Comparison of ENCODE assay signal across 8 mouse cellular contexts in the genomic region with DNA sequence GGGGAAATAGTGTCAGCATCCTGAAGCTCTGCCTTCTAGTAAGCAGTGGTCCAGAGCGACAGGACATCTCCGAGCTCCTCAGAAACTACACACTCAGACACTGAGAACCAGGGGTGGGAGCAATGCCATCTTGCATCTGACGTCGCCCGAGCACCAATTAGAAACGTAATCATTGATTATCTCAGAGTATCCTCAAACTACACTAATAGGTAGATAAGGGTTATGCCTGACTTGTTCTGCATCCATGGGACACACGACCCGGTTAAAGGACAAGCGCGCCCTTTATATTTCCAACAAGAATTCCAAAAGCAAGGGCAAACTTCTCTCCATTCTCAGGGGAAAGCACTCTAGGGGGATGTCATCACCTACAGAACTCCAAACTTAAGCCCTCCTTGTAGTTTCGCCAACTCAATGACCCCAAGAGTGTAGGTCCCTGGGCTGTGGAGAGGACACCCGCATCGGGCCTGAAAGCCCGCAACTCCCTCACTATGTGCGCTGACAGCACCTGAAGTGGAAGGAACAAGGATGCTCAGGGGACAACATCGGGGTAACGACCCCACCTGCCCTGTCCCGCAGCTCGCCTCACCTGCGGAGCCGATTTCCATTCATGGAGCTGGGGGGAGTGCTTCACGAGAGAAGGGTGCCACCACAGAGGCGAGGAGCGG. TPM values are rescaled to one million over a fixed set of nuclear protein-coding genes. Genes with fewer than 3 reads are reported as not detected.
A peak's percentile ranks its signal among the peaks of the same experiment; 100 is the strongest.
DNase-seq lines count a peak whose midpoint lies in the region; ATAC-seq and TF ChIP-seq lines count a peak whose summit lies in the region.

No protein-coding gene starts in this region.

- H3K4me2 ChIP-seq in heart, embryonic 11.5 days, result peak overlapping the region; percentile 93
- peak overlapping the region; percentile 83 for H3K4me2 ChIP-seq in forebrain, embryonic 13.5 days

- H3K27ac ChIP-seq in heart, embryonic 11.5 days (ENCODE audit: low read depth, low read length), result peak overlapping the region; percentile 85
- peak overlapping the region; percentile 83 for H3K27ac ChIP-seq in forebrain, embryonic 13.5 days
- H3K27ac ChIP-seq in small intestine, adult 2 months (ENCODE audit: insufficient read depth, low read depth, low read length), result peak overlapping the region; percentile 74

- peak overlapping the region; percentile 83 for H3K9ac ChIP-seq in heart, embryonic 11.5 days (ENCODE audit: low read depth, low read length)
- H3K9ac ChIP-seq in forebrain, embryonic 13.5 days, result peak overlapping the region; percentile 93

- H3K9me3 ChIP-seq in heart, embryonic 11.5 days (replicated peaks; ENCODE audit: control insufficient read depth, low read length), result no peaks in the 10 kb centered on the region
- no peaks in the 10 kb centered on the region for H3K9me3 ChIP-seq in forebrain, embryonic 13.5 days (replicated peaks)

- H3K4me3 ChIP-seq in heart, embryonic 11.5 days (ENCODE audit: low read depth, low read length), result peak overlapping the region; percentile 92
- H3K4me3 ChIP-seq in forebrain, embryonic 13.5 days, result peak overlapping the region; percentile 95
- peak overlapping the region; percentile 80 for H3K4me3 ChIP-seq in small intestine, adult 2 months (ENCODE audit: low read depth, low read length)

- DNase-seq in heart, postnatal 36 days, result no peak
- peak; percentile 17 for DNase-seq in NIH3T3 (ENCODE audit: low read depth)
- DNase-seq in liver, result peak; percentile 7
- DNase-seq in ovary, postnatal 10 days (ENCODE audit: low spot score), result no peak
- no peak for DNase-seq in left cerebral cortex, adult 11 months (ENCODE audit: low spot score)

- intact Hi-C loops in heart, postnatal 36 days (cut with DNase I), result loop anchor here (2.0 kb wide), 1 partner anchor 40 kb away; a partner anchor contains a TSS

- ATAC-seq in heart, embryonic 11.5 days (replicated peaks; ENCODE audit: insufficient number of reproducible peaks, low FRiP score, low TSS enrichment), result peak; percentile 66; the same call in 1 of the 2 replicates
- peak; percentile 56; the same call in 1 of the 2 replicates for ATAC-seq in forebrain, embryonic 13.5 days

- no peaks in the 10 kb centered on the region for H3K36me3 ChIP-seq in heart, embryonic 11.5 days (ENCODE audit: control insufficient read depth, insufficient read depth, low read length)
- H3K36me3 ChIP-seq in forebrain, embryonic 13.5 days (ENCODE audit: poor library complexity, severe bottlenecking), result no peaks in the 10 kb centered on the region
- no peaks in the 10 kb centered on the region; the same call in 1 of the 2 replicates for H3K36me3 ChIP-seq in small intestine, adult 2 months (ENCODE audit: control insufficient read depth, insufficient read depth, low read length)

- no peaks in the 10 kb centered on the region for H3K27me3 ChIP-seq in heart, embryonic 11.5 days (ENCODE audit: control insufficient read depth, insufficient read depth, low read length)
- H3K27me3 ChIP-seq in forebrain, embryonic 13.5 days, result no peaks in the 10 kb centered on the region
- H3K27me3 ChIP-seq in small intestine, adult 2 months (ENCODE audit: control insufficient read depth, insufficient read depth, low read length), result no peaks in the 10 kb centered on the region

- H3K4me1 ChIP-seq in heart, embryonic 11.5 days (ENCODE audit: control insufficient read depth, insufficient read depth, low read length), result peaks cover 6% of the 10 kb centered on the region; the same call in 1 of the 2 replicates
- peaks cover 13% of the 10 kb centered on the region for H3K4me1 ChIP-seq in forebrain, embryonic 13.5 days
- no peaks in the 10 kb centered on the region for H3K4me1 ChIP-seq in small intestine, adult 2 months (ENCODE audit: control insufficient read depth, insufficient read depth, insufficient read length, low read length)

- TF ChIP-seq POLR2A in small intestine, adult 2 months (IDR thresholded peaks at IDR 0.05; ENCODE audit: low read depth, low read length), result no peak

- 2% methylated on average over 24 of the region's 24 CpGs for WGBS in heart, embryonic 11.5 days (ENCODE audit: insufficient replicate concordance)
- WGBS in forebrain, embryonic 13.5 days, result 2% methylated on average over 24 of the region's 24 CpGs
- 1% methylated on average over 24 of the region's 24 CpGs for whole genome bisulfite sequencing in small intestine, adult 2 months

- no peak for TF ChIP-seq CTCF in small intestine, adult 2 months (IDR thresholded peaks at IDR 0.05; ENCODE audit: extremely low read depth, insufficient read length, insufficient replicate concordance, low read depth, low read length)

RNA-seq across cellular contexts. Expression of a gene that starts 0.5 kb away (rescaled TPM):
- 8.4 and 15.7 TPM in 2 replicates for polyA plus RNA-seq in heart, embryonic 11.5 days (2014; fragmentation: Nextera tagmentation; extraction: Ambion mirVana)
- 10 to 100 TPM in 1 of 2 experiments, 1 to 10 TPM in 1; 9.0 to 11.7 TPM for total RNA-seq in heart, postnatal 36 days (2021)
- 17.2 and 17.6 TPM in 2 replicates for polyA plus RNA-seq in forebrain, embryonic 13.5 days (2015; fragmentation: Nextera tagmentation; extraction: Ambion mirVana)
- polyA plus RNA-seq in small intestine, adult 2 months (2012; rRNA removed), result 7.6 and 12.4 TPM in 2 replicates

RNA-seq across cellular contexts. Expression of a gene that starts 39.6 kb away (rescaled TPM):
- polyA plus RNA-seq in heart, embryonic 11.5 days (2014; fragmentation: Nextera tagmentation; extraction: Ambion mirVana), result 3.9 and 4.1 TPM in 2 replicates
- total RNA-seq in heart, postnatal 36 days (2021), result 10 to 100 TPM; 11.2 to 13.5 TPM
- 18.5 and 21.9 TPM in 2 replicates for polyA plus RNA-seq in forebrain, embryonic 13.5 days (2015; fragmentation: Nextera tagmentation; extraction: Ambion mirVana)
- 7.2 and 13.0 TPM in 2 replicates for polyA plus RNA-seq in small intestine, adult 2 months (2012; rRNA removed)

Comparison
In these comparisons a context has a peak if more than half of its experiments do, and no peak if none do; other contexts are left out.
1. DNase-seq: peak in NIH3T3 (single experiment) and liver (single experiment); none in heart, postnatal 36 days (0 of 2), ovary, postnatal 10 days (single experiment) and left cerebral cortex, adult 11 months (single experiment).
2. Peak in every context shown above with its lines, with median percentiles within 50 percentile points of each other: H3K27ac ChIP-seq and H3K4me3 ChIP-seq.